Mouse (Mus musculus) gastrocnemius, postnatal 14 days (tissue): ENCODE data around the gene Trappc6a. TPM values are rescaled to one million over a fixed set of nuclear protein-coding genes. Genes with fewer than 3 reads are reported as not detected.
"Not testable (repeated sequence)": the region's sequence is repeated elsewhere in the genome, so short reads cannot be mapped to it uniquely, and the experiment has no call there.

ENCODE experiments used
- DNase-seq: peaks from one replicate; pipeline ENCODE4 v3.0.0; 2021; ENCODE audit warnings: mixed read lengths
- intact Hi-C: fragments of 180-260 bp; cut with DNase I; formaldehyde crosslinking; loops from one replicate; pipeline ENCODE4 v1.15.1; 2025; ENCODE audit warnings: low total_unique reads
- total RNA-seq, 2 experiments: library from RNA; stranded (reverse); gene quantifications; 2 replicates each; pipeline ENCODE4 v1.2.3; 2021

Gene Trappc6a
- total RNA-seq, 2 experiments from 2014 or later: 19.9 to 20.0 TPM

GRCm38 (mm10) chr7:19483281-19483680 lies 24.9 kb upstream of the Trappc6a start:
- no peak for DNase-seq
- intact Hi-C loops: no loop called here

DNA sequence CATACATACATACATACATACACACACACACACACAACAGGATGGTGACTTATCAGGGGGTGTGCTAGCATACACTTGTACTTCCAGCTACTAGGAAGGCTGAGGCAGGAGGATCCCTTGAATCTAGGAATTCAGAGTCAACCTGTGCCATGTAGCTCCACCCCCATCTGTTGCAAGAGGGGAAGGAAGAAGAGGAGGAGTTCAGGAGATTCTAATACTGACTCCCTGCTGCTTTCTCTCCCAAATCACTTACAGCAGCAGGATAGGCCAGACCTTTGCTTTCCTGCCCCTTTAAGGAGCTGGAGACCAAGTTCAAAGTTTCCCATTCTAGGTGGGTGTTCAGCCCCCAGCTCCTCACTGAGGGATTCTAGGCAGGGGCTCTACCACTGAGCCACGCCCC lies 22.7 kb upstream of the Trappc6a start:
- intact Hi-C loops: no loop called here
- DNase-seq: no peak

DNA sequence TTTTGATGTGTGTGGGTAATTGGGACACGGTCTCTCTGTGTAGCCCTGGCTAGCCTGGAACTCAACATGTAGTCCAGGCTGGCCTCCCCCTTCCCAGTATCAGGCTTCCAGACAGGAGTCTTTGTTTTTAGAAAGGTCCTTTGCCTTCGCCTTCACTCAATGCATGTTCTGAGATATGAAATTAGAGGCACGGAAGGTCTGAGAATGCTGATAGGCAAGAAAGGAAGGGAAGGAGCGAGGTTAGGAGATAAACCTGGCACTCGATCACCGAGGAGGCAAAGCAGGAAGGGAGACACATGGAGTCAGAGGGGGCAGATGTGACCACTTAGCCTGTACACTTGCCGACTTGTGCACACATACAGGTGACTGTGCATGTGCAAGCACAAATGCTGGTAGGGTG lies 21.6 kb upstream of the Trappc6a start:
- DNase-seq: no peak
- intact Hi-C loops: no loop called here

GRCm38 (mm10) chr7:19489525-19489924 lies 18.7 kb upstream of the Trappc6a start:
- intact Hi-C loops: no loop called here
- DNase-seq: no peak

GRCm38 (mm10) chr7:19491731-19492130 lies 16.5 kb upstream of the Trappc6a start:
- no peak for DNase-seq
- intact Hi-C loops: no loop called here

- intact Hi-C loops: no loop called here
- DNase-seq: peak; percentile 3
Measured at GRCm38 (mm10) chr7:19494751-19495474, 13.3 kb upstream of the Trappc6a start.

GRCm38 (mm10) chr7:19495521-19496213 lies 12.5 kb upstream of the Trappc6a start:
- peak; percentile 54 for DNase-seq
- intact Hi-C loops: no loop called here

DNA sequence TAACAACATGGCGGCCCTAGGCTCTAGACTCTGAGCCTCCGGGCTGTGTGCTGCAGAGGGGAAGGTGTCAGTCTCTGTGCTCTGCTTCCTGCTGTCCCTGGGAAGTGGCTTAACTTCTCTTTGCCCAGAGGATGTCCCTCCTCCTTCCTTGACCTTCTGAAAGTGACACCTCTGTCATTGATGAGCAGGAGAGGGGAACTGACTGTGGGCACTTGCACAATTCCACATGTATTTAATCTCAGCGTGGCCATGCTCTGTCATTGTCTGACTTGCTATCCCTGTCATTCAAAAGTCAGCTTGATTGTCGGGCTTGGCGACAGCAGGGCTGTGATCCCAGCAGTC lies 12.0 kb upstream of the Trappc6a start:
- DNase-seq: no peak
- intact Hi-C loops: no loop called here

DNA sequence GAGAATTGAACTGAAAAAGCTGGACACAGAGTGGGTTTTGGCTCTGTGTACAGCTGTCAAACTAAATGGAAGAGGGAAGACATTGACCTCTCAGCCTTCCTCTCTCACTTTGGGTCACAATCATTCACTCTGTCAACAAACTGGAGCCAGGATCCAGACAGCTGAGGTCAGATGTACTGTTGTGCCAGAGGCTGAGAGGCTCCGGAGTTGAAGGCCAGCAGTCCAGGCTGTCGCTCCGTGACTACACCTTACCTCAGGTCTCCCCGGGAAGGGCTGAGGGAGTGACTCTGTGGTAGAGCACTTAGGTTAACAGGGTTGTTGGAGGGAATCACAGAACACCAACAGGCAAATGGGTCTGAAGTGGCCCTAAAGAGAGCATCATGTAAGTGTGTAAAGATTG lies 9.9 kb upstream of the Trappc6a start:
- intact Hi-C loops: no loop called here
- DNase-seq: peak; percentile 2

DNA sequence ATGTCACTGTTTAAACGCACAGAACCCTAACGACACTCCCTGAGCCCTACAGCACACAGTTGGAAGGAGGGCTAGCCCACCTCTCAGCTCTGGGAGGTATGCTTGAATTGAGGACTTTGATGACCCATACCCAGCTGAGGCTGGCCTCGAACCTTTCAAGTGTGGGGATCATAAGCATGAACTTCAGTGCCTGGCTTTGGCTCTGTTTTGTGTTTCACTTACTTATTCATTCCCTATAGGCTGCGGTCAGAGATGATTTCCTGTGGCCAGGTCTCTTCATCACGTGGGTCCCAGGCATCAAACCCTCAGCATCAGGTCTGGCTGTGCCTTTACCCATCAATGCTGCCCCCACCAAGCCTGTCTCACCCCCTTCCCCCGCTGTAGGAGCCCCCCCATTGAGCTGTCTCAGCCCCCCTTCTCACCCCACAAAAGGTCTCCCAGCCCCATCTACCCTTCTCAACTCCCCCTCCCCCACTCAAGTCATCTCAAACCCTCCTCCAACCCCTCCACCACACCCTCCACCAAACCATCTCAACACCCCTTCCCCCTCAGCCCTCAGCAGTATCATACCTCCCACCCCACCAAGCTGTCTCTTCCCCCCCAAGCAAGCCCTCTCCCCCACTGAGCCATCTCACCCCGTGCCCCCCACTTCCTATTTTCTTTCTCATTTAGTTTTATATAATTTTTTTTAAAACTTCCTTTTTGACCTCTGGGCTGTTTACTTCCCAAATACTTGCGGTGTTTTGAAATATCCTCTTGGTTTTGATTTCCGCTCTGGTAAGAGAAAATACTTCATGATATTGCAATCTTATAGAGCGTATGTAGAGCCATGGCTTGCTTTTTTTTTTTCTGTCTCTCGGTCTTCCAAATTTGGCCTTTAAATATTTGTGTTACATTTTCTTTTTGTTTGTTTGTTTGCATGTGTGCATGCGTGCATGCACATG lies 7.5 kb upstream of the Trappc6a start:
- intact Hi-C loops: no loop called here

DNA sequence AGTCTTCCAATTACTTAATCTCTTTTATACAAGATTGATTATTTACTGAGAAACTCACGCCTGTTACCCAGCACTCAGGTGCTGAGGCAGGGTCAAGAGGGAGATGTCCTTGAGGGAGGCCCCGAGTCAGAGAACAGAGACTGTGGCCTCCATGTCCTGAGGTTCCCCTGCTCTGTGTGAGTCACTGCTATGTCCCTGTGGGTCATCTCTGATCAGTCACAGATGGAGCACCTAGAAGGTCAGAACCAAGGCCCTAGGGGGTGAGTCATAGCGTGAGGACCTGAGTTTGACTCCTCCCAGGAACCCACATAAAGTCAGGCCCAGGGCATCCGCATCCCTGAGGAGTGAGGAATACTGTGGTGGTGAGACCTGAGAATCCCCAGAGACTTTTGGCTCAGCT lies 6.5 kb upstream of the Trappc6a start:
- intact Hi-C loops: no loop called here
- DNase-seq: no peak

More for the DNA sequence above, 7.5 kb upstream of the Trappc6a start:
- peak; percentile 2 for DNase-seq

GRCm38 (mm10) chr7:19503481-19504068 lies 4.6 kb upstream of the Trappc6a start:
- intact Hi-C loops: no loop called here
- no peak for DNase-seq

DNA sequence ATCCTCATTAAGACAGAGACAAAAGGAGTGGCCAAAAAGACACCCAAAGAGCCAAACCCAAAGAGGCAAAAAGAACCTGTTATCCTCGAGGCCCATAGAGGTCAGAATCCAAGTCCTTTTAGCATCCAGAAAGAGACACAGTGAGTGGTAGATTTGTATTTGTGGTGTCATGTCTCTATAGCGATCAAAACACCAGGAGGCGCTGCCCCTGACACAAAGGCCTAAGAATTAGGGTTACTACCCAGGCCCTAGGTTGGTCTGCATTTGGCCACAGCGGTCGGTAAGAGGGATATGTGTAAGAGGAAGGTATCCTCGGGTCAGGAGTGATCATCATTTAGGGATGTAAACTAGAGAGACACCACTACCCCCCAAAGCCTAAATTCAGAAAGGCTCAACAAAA lies 1.9 kb upstream of the Trappc6a start:
- DNase-seq: peak; percentile 4
- intact Hi-C loops: no loop called here

- intact Hi-C loops: no loop called here
- DNase-seq: peak; percentile 33
Measured at GRCm38 (mm10) chr7:19506969-19507611, 1.1 kb upstream of the Trappc6a start.

DNA sequence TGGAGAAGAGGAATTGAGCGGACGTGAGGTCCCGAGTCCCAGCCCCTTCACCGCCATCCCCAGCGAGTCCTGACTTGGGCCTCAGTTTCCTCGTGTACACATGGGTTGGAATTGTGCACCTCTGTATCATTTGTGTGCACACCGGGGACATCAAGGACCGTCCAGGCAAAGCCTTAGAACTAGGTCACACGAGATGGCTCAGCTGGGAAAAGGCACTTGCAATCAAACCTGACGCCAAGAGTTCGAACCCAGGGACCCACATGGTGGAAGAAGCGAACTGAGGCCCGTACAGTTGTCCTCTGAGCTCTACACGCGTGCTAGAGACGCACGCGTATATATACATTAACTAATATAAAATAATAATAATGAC lies 598 bp upstream of the Trappc6a start:
- intact Hi-C loops: no loop called here

GRCm38 (mm10) chr7:19508924-19509568 lies 851 bp downstream of the Trappc6a start:
- intact Hi-C loops: no loop called here

More for the DNA sequence above, 598 bp upstream of the Trappc6a start:
- DNase-seq: no peak

GRCm38 (mm10) chr7:19509786-19510185 lies 1.6 kb downstream of the Trappc6a start:
- no peak for DNase-seq
- intact Hi-C loops: loop anchor here (5.0 kb wide), 1 partner anchor 103 kb away; no protein-coding TSS in a partner anchor

More at GRCm38 (mm10) chr7:19508924-19509568, 851 bp downstream of the Trappc6a start:
- DNase-seq: no peak

- DNase-seq: not testable (repeated sequence)
- intact Hi-C loops: loop anchor here (5.0 kb wide), 1 partner anchor 100 kb away; no protein-coding TSS in a partner anchor
Measured at GRCm38 (mm10) chr7:19511934-19512333, 3.7 kb downstream of the Trappc6a start.

DNA sequence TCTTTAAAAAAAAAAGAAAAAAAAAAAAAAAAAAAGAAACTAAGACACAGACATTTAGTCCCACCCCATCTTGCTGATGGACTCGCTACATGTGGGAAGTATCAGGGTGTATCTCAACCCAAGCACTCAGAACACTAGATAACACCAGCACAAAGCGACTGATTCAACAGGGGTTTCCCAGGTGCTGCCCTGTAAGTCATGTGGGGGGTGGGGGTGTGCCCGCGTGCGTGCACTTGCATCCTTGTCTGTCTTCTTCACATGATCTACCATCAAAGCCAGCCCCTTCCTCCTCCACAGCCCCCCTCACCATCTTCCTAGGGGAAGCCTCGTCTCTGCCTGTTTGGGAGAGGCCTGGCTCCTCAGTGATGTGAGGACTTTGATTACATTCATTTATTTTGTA lies 4.2 kb downstream of the Trappc6a start:
- no peak for DNase-seq
- intact Hi-C loops: loop anchor here (5.0 kb wide), 1 partner anchor 100 kb away; no protein-coding TSS in a partner anchor
